Mouse (Mus musculus) gastrocnemius, postnatal 14 days (tissue): ENCODE measurements around the gene Cd28. TPM values are rescaled to one million over a fixed set of nuclear protein-coding genes. Genes with fewer than 3 reads are reported as not detected.

Source experiments
- DNase-seq: peaks from one replicate; pipeline ENCODE4 v3.0.0; 2021; ENCODE audit warnings: mixed read lengths
- intact Hi-C: fragments of 180-260 bp; cut with DNase I; formaldehyde crosslinking; loops from one replicate; pipeline ENCODE4 v1.15.1; 2025; ENCODE audit warnings: low total_unique reads
- total RNA-seq, 2 experiments: library from RNA; stranded (reverse); gene quantifications; 2 replicates each; pipeline ENCODE4 v1.2.3; 2021

Gene Cd28
- total RNA-seq, 2 experiments from 2014 or later = 2.7 to 8.5 TPM

- intact Hi-C loops = no loop called here
- DNase-seq = no peak
Measured at GRCm38 (mm10) chr1:60748936-60749335, 32.3 kb downstream of the Cd28 start.

- no peak for DNase-seq
- intact Hi-C loops = no loop called here
Measured at GRCm38 (mm10) chr1:60749346-60749840, 32.8 kb downstream of the Cd28 start.

GRCm38 (mm10) chr1:60750201-60750765, 33.7 kb downstream of the Cd28 start:
- intact Hi-C loops = no loop called here

GRCm38 (mm10) chr1:60751011-60751410, 34.4 kb downstream of the Cd28 start:
- intact Hi-C loops = no loop called here
- DNase-seq = no peak

More at GRCm38 (mm10) chr1:60750201-60750765, 33.7 kb downstream of the Cd28 start:
- DNase-seq = no peak

- no peak for DNase-seq
- intact Hi-C loops = no loop called here
Measured at GRCm38 (mm10) chr1:60752986-60753385, 36.4 kb downstream of the Cd28 start.

- intact Hi-C loops = no loop called here
- no peak for DNase-seq
Measured at GRCm38 (mm10) chr1:60753981-60754380, 37.4 kb downstream of the Cd28 start.

- no peak for DNase-seq
- intact Hi-C loops = no loop called here
Measured at GRCm38 (mm10) chr1:60755391-60756243, 39.0 kb downstream of the Cd28 start.

- no peak for DNase-seq
- intact Hi-C loops = no loop called here
Measured at GRCm38 (mm10) chr1:60757631-60758030, 41.0 kb downstream of the Cd28 start.

- intact Hi-C loops = no loop called here
- DNase-seq = no peak
Measured at GRCm38 (mm10) chr1:60758226-60758625, 41.6 kb downstream of the Cd28 start.

GRCm38 (mm10) chr1:60759563-60760335, 43.1 kb downstream of the Cd28 start:
- DNase-seq = no peak
- intact Hi-C loops = no loop called here

- intact Hi-C loops = no loop called here
- no peak for DNase-seq
Measured at GRCm38 (mm10) chr1:60760475-60760874, 43.9 kb downstream of the Cd28 start.

- intact Hi-C loops = no loop called here
- DNase-seq = no peak
Measured at GRCm38 (mm10) chr1:60761528-60762171, 45.0 kb downstream of the Cd28 start.

GRCm38 (mm10) chr1:60762451-60762850, 45.9 kb downstream of the Cd28 start:
- DNase-seq = no peak
- intact Hi-C loops = no loop called here

GRCm38 (mm10) chr1:60762916-60763315, 46.3 kb downstream of the Cd28 start:
- intact Hi-C loops = no loop called here
- DNase-seq = no peak

GRCm38 (mm10) chr1:60771771-60772170, 55.2 kb downstream of the Cd28 start:
- intact Hi-C loops = no loop called here
- no peak for DNase-seq

- DNase-seq = no peak
- intact Hi-C loops = no loop called here
Measured at GRCm38 (mm10) chr1:60773231-60773630, 56.6 kb downstream of the Cd28 start.

- intact Hi-C loops = no loop called here
- no peak for DNase-seq
Measured at GRCm38 (mm10) chr1:60776166-60776565, 59.6 kb downstream of the Cd28 start.

- intact Hi-C loops = no loop called here
- no peak for DNase-seq
Measured at GRCm38 (mm10) chr1:60776906-60777305, 60.3 kb downstream of the Cd28 start.

- peak; percentile 52 for DNase-seq
- intact Hi-C loops = no loop called here
Measured at GRCm38 (mm10) chr1:60778465-60779115, 62.0 kb downstream of the Cd28 start.
